Mouse (Mus musculus) cerebral cortex, adult 2 months (tissue): ENCODE data around the gene Washc4.

Experiments used
- WGBS: fragments of 180-500 bp; shearing (Covaris S2); methylation state at CpG from one replicate; pipeline ENCODE4 v1.1.7; 2018; 5-methylcytosine and 5-hydroxymethylcytosine counted together

The Washc4 gene

DNA sequence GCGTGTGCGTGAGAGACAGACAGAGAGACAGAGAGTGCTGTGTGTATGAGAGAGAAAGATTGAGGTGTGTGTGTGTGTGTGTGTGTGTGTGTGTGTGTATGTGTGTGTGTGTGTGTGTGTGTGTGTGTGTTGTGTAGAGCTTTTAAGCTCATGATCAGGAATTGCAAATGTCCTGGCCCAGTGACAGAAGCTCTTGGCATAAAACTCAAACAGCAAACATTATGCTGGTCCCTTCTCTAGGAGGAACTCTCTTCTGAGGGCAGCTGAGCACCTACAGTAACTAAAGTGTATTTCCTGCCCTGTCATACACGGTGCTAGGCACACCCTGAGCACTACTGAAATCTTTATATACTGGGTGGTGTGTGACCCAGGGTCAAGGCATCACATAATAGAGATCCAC is 98.1 kb downstream of the Washc4 start:
- WGBS, result 71% methylated on average over 3 of the region's 3 CpGs

DNA sequence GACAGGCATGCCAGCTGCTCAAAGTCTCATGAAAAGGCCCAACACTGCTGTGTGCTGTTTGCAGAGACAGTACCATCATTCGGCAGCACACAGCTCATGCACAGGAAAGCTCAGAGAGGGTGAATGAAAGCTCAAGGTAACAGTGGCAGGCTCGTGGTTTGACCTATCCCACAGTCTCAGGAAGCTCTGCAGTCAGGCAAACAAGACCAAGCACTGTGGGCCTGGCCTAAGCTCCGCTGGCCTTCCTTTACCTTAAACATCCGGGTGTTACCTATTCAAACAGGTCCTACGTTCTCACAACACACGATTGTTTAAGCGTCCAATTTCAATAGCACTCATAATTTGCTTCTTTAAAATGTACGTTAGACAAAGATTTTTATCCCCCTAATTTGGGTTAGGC is 100.6 kb downstream of the Washc4 start:
- WGBS, result 83% methylated on average over 8 of the region's 8 CpGs

DNA sequence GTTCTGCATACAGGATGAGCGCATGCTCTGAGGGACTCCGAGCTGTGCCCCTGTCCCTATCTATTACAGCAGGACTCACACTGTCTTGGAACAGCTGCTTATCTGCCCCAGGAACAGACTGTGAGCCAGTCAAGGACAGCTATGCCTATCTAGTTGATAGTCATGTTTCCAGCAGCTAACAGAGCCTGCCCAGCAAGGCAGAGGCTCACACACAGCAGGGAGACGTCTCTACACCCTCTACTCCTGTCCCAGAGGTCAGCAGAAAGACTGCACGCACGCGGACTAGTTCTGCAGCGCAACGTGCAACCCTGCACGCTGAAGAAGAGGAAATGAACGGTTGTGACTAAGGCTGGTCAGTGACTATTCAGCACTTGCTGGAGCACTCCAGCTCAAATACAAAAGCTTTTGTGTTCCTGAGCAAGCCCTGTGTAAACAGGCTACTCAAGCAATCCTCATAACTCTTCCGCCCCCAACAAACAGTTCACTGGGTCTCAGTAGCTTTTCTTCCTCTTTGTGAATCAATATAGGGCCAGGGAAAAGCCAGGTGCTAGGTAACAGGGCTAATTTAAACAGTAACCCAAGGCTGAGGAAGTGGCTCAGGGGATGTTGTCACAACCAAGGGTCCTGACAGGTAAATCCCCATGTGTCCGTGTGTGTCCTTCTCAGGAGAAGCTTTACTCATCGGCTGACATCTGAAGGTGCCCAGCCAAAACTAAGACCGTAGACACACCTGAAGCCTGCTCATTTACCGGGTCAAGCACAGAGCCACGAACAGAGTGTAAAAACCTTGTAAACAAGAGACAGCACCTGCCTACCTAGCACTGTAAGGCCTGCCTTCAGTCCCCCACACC is 101.5 kb downstream of the Washc4 start:
- WGBS, result 61% methylated on average over 16 of the region's 16 CpGs

DNA sequence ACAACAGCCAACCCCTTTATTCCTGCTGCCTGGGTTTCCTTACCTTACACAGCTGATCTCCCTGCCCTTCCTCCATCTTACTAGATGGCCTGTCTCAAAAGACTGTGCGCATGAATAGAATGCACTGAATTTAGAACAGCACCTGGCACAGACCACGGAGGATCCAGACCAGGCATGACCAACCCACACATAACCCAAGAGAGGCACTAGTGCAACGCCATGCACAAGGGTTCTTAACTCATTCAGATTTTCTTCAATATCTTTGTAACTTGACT is 102.1 kb downstream of the Washc4 start:
- 54% methylated on average over 3 of the region's 3 CpGs for WGBS
